Mouse (Mus musculus): ENCODE data around the gene Tex19.1. TPM values are rescaled to one million over a fixed set of nuclear protein-coding genes. Genes with fewer than 3 reads are reported as not detected.

The Tex19.1 gene
- polyA plus RNA-seq, 1 experiment from 2014 or later, result 0.34 TPM

DNA sequence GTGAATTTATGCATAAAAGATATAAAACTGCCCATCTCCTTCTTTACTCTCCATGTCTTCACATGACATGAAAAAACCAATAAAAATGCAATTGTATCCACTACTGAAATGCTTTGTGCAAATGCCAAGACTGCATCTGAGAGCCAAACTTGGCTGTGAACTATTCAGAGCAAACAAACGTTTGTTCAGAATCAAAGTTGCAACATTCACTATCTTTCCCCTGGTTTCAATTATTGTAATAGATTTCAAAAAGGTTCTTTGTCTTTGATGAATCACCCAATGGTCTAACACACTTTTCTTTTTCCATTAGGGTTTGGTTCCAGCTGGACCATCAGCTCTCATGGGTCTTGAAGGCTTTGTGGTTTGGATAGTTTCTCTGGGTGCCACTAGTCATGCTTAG, 16.3 kb upstream of the Tex19.1 start:
- ATAC-seq (ENCODE audit: low FRiP score, low TSS enrichment) (no peak), DNase-seq (ENCODE audit: low spot score) (no peak)
- Histone ChIP-seq H3K9ac (ENCODE audit: low read length) (no peak overlapping the region), H3K27me3 (ENCODE audit: control insufficient read depth, insufficient read depth, low read length) (no peaks in the 10 kb centered on the region), H3K4me3 (ENCODE audit: low read depth, low read length) (no peak overlapping the region), H3K36me3 (ENCODE audit: control insufficient read depth, insufficient read depth, low read length) (no peaks in the 10 kb centered on the region), H3K9me3 (ENCODE audit: control insufficient read depth, low read length) (no peaks in the 10 kb centered on the region), H3K27ac (replicated peaks) (no peak overlapping the region), H3K4me1 (replicated peaks; ENCODE audit: control insufficient read depth, insufficient read depth) (no peaks in the 10 kb centered on the region), H3K4me2 (replicated peaks; ENCODE audit: low read depth) (no peak overlapping the region)
- TF ChIP-seq CTCF (IDR thresholded peaks at IDR 0.05; ENCODE audit: low read depth), result no peak
- TF ChIP-seq EP300 (optimal IDR thresholded peaks at IDR 0.05), result no peak
- WGBS, result 43% methylated on average over 1 of the region's 1 CpGs

DNA sequence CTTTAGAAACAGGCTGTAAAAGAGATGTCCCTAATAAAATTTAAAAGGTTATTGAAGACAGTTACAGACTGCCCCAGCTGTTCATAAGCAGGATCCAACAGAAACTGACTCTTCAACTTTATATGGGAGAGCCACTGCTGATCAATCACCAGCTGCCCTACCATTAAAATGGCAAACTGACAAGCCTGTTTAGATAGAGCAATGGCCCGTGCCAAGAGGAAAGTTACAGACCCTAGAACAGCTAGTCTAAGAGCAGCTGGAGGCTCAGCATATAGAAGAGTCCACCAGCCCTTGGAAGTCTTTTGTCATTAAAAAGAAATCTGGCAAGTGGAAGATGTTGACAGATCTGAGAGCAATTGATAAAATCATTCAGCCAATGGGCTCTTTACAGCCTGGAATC, 11.3 kb upstream of the Tex19.1 start:
- Histone ChIP-seq H3K4me1 (replicated peaks; ENCODE audit: control insufficient read depth, insufficient read depth) (no peaks in the 10 kb centered on the region), H3K9me3 (ENCODE audit: control insufficient read depth, low read length) (no peaks in the 10 kb centered on the region), H3K27ac (replicated peaks) (no peak overlapping the region), H3K27me3 (ENCODE audit: control insufficient read depth, insufficient read depth, low read length) (no peaks in the 10 kb centered on the region), H3K9ac (ENCODE audit: low read length) (no peak overlapping the region), H3K36me3 (ENCODE audit: control insufficient read depth, insufficient read depth, low read length) (no peaks in the 10 kb centered on the region), H3K4me3 (ENCODE audit: low read depth, low read length) (no peak overlapping the region), H3K4me2 (replicated peaks; ENCODE audit: low read depth) (no peak overlapping the region)
- DNase-seq (ENCODE audit: low spot score) (no peak), ATAC-seq (ENCODE audit: low FRiP score, low TSS enrichment) (no peak)
- TF ChIP-seq CTCF (IDR thresholded peaks at IDR 0.05; ENCODE audit: low read depth), result no peak
- WGBS, result 40% methylated on average over 1 of the region's 1 CpGs

DNA sequence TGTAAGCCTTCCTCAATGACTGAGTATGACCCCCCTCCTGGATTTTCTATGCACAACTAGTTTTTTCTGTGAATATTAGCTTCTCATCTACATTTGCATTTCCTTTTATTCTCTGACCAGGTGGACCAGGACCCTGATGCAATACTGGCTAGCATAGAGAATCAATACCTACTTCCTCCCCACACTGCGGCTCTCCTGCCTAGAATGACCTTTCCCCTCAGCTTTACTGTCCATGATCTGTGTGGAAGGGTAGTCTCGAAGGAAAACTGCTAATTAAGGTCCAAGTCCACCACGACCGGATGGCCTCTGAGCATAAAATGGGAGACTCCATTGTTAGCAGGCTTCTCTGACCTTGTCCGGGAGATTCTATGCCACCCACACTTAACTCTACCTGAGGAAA, 8.3 kb upstream of the Tex19.1 start:
- no peak for TF ChIP-seq EP300 (optimal IDR thresholded peaks at IDR 0.05)
- TF ChIP-seq CTCF (IDR thresholded peaks at IDR 0.05; ENCODE audit: low read depth), result no peak
- Histone ChIP-seq H3K4me2 (replicated peaks; ENCODE audit: low read depth) (no peak overlapping the region), H3K36me3 (ENCODE audit: control insufficient read depth, insufficient read depth, low read length) (no peaks in the 10 kb centered on the region), H3K4me1 (replicated peaks; ENCODE audit: control insufficient read depth, insufficient read depth) (no peaks in the 10 kb centered on the region), H3K27me3 (ENCODE audit: control insufficient read depth, insufficient read depth, low read length) (no peaks in the 10 kb centered on the region), H3K4me3 (ENCODE audit: low read depth, low read length) (no peak overlapping the region), H3K9me3 (ENCODE audit: control insufficient read depth, low read length) (no peaks in the 10 kb centered on the region), H3K9ac (ENCODE audit: low read length) (no peak overlapping the region), H3K27ac (replicated peaks) (no peak overlapping the region)
- DNase-seq (ENCODE audit: low spot score), result no peak
- 91% methylated on average over 5 of the region's 5 CpGs for WGBS
- ATAC-seq (ENCODE audit: low FRiP score, low TSS enrichment), result no peak

DNA sequence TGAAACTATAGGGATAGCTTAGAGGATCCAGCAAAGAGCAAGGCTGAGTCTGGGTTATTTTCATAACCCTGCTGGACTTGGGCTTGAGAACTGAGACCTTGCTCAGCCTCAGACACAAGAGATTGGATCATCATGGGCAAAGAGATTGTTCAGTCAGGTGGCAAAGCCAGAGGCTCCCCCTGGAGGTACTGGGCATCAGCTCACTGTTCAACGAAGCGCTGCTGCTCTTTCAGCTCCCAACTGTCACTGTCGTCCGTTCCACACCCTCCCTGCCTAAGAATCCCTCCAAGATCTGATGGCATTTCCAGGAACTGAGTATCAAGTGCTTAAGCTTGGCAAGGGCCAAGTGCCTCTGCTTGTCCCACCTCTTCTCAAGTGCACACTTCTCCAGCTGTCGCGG, 7.2 kb upstream of the Tex19.1 start:
- no peak for TF ChIP-seq EP300 (optimal IDR thresholded peaks at IDR 0.05)
- peak; percentile 45 for TF ChIP-seq CTCF (IDR thresholded peaks at IDR 0.05; ENCODE audit: low read depth)
- Histone ChIP-seq H3K9me3 (ENCODE audit: control insufficient read depth, low read length) (no peaks in the 10 kb centered on the region), H3K36me3 (ENCODE audit: control insufficient read depth, insufficient read depth, low read length) (no peaks in the 10 kb centered on the region), H3K9ac (ENCODE audit: low read length) (no peak overlapping the region), H3K4me2 (replicated peaks; ENCODE audit: low read depth) (no peak overlapping the region), H3K4me3 (ENCODE audit: low read depth, low read length) (no peak overlapping the region), H3K4me1 (replicated peaks; ENCODE audit: control insufficient read depth, insufficient read depth) (no peaks in the 10 kb centered on the region), H3K27me3 (ENCODE audit: control insufficient read depth, insufficient read depth, low read length) (no peaks in the 10 kb centered on the region), H3K27ac (replicated peaks) (no peak overlapping the region)
- ATAC-seq (ENCODE audit: low FRiP score, low TSS enrichment), result no peak
- no peak for DNase-seq (ENCODE audit: low spot score)
- 49% methylated on average over 6 of the region's 6 CpGs for WGBS

DNA sequence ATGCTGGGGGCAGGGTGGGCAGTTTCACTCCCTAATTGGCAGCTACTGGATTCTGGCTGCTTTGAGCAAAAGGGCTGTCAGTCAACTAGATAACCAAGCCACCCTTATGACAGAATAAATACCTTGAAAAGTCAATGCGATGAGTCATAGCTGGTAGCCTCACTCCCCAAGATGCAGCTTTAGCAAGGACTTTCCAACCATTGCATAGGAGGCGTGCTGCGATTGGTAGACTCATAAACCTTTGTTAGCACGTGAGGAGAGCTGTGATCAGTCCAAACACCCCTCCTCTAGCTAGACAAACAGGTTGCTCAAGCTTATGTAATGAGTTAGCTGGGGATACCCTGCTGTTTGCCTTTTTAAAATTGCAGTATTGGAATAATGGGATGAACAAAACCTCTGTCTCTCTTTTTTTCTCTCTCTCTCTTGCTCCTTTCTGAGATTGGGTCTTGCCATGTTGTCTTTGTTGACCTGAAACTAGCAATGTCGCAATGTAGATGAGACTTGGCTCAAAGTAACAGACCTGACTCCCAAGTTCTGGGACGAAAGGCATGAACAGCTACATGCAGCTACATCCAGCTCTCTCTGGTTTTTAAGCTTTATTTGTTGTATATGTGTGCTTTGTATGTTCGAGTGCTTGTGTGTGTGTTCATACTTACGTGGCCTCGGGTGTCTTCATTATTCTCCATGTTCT, 2.5 kb upstream of the Tex19.1 start:
- peak; percentile 79 for ATAC-seq (ENCODE audit: low FRiP score, low TSS enrichment)
- 63% methylated on average over 9 of the region's 9 CpGs for WGBS
- Histone ChIP-seq H3K9ac (ENCODE audit: low read length) (no peak overlapping the region), H3K27me3 (ENCODE audit: control insufficient read depth, insufficient read depth, low read length) (no peaks in the 10 kb centered on the region), H3K4me2 (replicated peaks; ENCODE audit: low read depth) (no peak overlapping the region), H3K4me3 (ENCODE audit: low read depth, low read length) (no peak overlapping the region), H3K27ac (replicated peaks) (no peak overlapping the region), H3K4me1 (replicated peaks; ENCODE audit: control insufficient read depth, insufficient read depth) (no peaks in the 10 kb centered on the region), H3K9me3 (ENCODE audit: control insufficient read depth, low read length) (no peaks in the 10 kb centered on the region), H3K36me3 (ENCODE audit: control insufficient read depth, insufficient read depth, low read length) (no peaks in the 10 kb centered on the region)
- TF ChIP-seq EP300 (optimal IDR thresholded peaks at IDR 0.05) (no peak), CTCF (IDR thresholded peaks at IDR 0.05; ENCODE audit: low read depth) (no peak)
- peak; percentile 38 for DNase-seq (ENCODE audit: low spot score)

DNA sequence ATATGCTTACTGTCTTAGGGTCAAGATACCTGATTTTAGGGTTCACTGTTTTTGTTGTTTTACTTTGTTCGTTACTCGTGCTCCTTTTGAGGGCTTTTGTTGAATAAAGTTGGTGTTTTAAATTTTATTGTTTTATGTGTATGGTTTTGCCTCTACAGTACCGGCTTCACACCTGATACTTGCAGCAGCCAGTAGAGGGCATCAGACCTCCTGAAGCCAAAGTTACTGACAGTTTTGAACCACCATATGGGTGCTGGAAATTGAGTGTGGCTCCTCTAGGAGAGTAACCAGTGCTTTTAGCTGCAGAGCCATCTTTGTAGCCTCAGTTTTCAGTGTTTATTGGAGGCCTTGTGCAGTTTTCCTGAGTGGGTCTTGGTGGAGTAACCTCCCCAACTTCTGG, 2.2 kb downstream of the Tex19.1 start:
- 82% methylated on average over 3 of the region's 3 CpGs for WGBS
- no peak for ATAC-seq (ENCODE audit: low FRiP score, low TSS enrichment)

More for the DNA sequence above, 2.2 kb downstream of the Tex19.1 start:
- no peak overlapping the region for H3K27ac ChIP-seq (replicated peaks)
- H3K36me3 ChIP-seq (ENCODE audit: control insufficient read depth, insufficient read depth, low read length), result no peaks in the 10 kb centered on the region
- DNase-seq (ENCODE audit: low spot score), result no peak
- H3K4me2 ChIP-seq (replicated peaks; ENCODE audit: low read depth), result no peak overlapping the region
- H3K4me3 ChIP-seq (ENCODE audit: low read depth, low read length), result no peak overlapping the region
- no peaks in the 10 kb centered on the region for H3K4me1 ChIP-seq (replicated peaks; ENCODE audit: control insufficient read depth, insufficient read depth)
- H3K9me3 ChIP-seq (ENCODE audit: control insufficient read depth, low read length), result no peaks in the 10 kb centered on the region
- no peak overlapping the region for H3K9ac ChIP-seq (ENCODE audit: low read length)
- no peak for TF ChIP-seq EP300 (optimal IDR thresholded peaks at IDR 0.05)
- TF ChIP-seq CTCF (IDR thresholded peaks at IDR 0.05; ENCODE audit: low read depth), result peak; percentile 47
- no peaks in the 10 kb centered on the region for H3K27me3 ChIP-seq (ENCODE audit: control insufficient read depth, insufficient read depth, low read length)
